Mouse (Mus musculus): ENCODE measurements around the gene B230217C12Rik. TPM values are rescaled to one million over a fixed set of nuclear protein-coding genes. Genes with fewer than 3 reads are reported as not detected.

B230217C12Rik gene
- polyA plus RNA-seq, 1 experiment from 2014 or later: 15.0 TPM

- Histone ChIP-seq H3K4me3 (ENCODE audit: low read depth, low read length) (no peak overlapping the region), H3K36me3 (ENCODE audit: control insufficient read depth, insufficient read depth, low read length) (no peaks in the 10 kb centered on the region; the same call in 1 of the 2 replicates), H3K27me3 (ENCODE audit: control insufficient read depth, insufficient read depth, low read length) (no peaks in the 10 kb centered on the region), H3K9me3 (ENCODE audit: control insufficient read depth, low read length) (no peaks in the 10 kb centered on the region), H3K4me1 (ENCODE audit: control insufficient read depth, insufficient read depth, low read length) (peaks cover 23% of the 10 kb centered on the region), H3K9ac (ENCODE audit: low read length) (peak overlapping the region; percentile 68), H3K27ac (ENCODE audit: low read depth, low read length) (no peak overlapping the region), H3K4me2 (ENCODE audit: low read depth) (no peak overlapping the region)
- 68% methylated on average over 4 of the region's 4 CpGs for WGBS
- DNase-seq (ENCODE audit: low spot score): no peak
- no peak for ATAC-seq (ENCODE audit: insufficient read depth, low FRiP score, low TSS enrichment)
Measured at GRCm38 (mm10) chr11:97819102-97819501, 21.5 kb upstream of the B230217C12Rik start.

GRCm38 (mm10) chr11:97819923-97820322 lies 20.7 kb upstream of the B230217C12Rik start:
- WGBS: 72% methylated on average over 5 of the region's 5 CpGs
- H3K4me2 ChIP-seq (ENCODE audit: low read depth): no peak overlapping the region
- no peaks in the 10 kb centered on the region for H3K9me3 ChIP-seq (ENCODE audit: control insufficient read depth, low read length)
- DNase-seq (ENCODE audit: low spot score) (no peak), ATAC-seq (ENCODE audit: insufficient read depth, low FRiP score, low TSS enrichment) (no peak)
- no peak overlapping the region for H3K27ac ChIP-seq (ENCODE audit: low read depth, low read length)
- no peak overlapping the region for H3K4me3 ChIP-seq (ENCODE audit: low read depth, low read length)
- H3K36me3 ChIP-seq (ENCODE audit: control insufficient read depth, insufficient read depth, low read length): no peaks in the 10 kb centered on the region; the same call in 1 of the 2 replicates
- H3K9ac ChIP-seq (ENCODE audit: low read length): no peak overlapping the region
- H3K27me3 ChIP-seq (ENCODE audit: control insufficient read depth, insufficient read depth, low read length): no peaks in the 10 kb centered on the region
- H3K4me1 ChIP-seq (ENCODE audit: control insufficient read depth, insufficient read depth, low read length): peaks cover 21% of the 10 kb centered on the region

- no peak overlapping the region for H3K4me3 ChIP-seq (ENCODE audit: low read depth, low read length)
- peaks cover 2% of the 10 kb centered on the region; the same call in 1 of the 2 replicates for H3K36me3 ChIP-seq (ENCODE audit: control insufficient read depth, insufficient read depth, low read length)
- 75% methylated on average over 4 of the region's 4 CpGs for WGBS
Measured at GRCm38 (mm10) chr11:97820840-97821239, 19.7 kb upstream of the B230217C12Rik start.

GRCm38 (mm10) chr11:97821401-97822064 lies 19.0 kb upstream of the B230217C12Rik start:
- ATAC-seq (ENCODE audit: insufficient read depth, low FRiP score, low TSS enrichment) (no peak), DNase-seq (ENCODE audit: low spot score) (no peak)
- Histone ChIP-seq H3K4me1 (ENCODE audit: control insufficient read depth, insufficient read depth, low read length) (peaks cover 18% of the 10 kb centered on the region), H3K4me3 (ENCODE audit: low read depth, low read length) (no peak overlapping the region), H3K4me2 (ENCODE audit: low read depth) (no peak overlapping the region), H3K9ac (ENCODE audit: low read length) (no peak overlapping the region), H3K27ac (ENCODE audit: low read depth, low read length) (no peak overlapping the region), H3K27me3 (ENCODE audit: control insufficient read depth, insufficient read depth, low read length) (no peaks in the 10 kb centered on the region), H3K36me3 (ENCODE audit: control insufficient read depth, insufficient read depth, low read length) (peaks cover 2% of the 10 kb centered on the region; the same call in 1 of the 2 replicates), H3K9me3 (ENCODE audit: control insufficient read depth, low read length) (no peaks in the 10 kb centered on the region)
- WGBS: 97% methylated on average over 8 of the region's 8 CpGs

More at GRCm38 (mm10) chr11:97820840-97821239, 19.7 kb upstream of the B230217C12Rik start:
- DNase-seq (ENCODE audit: low spot score) (no peak), ATAC-seq (ENCODE audit: insufficient read depth, low FRiP score, low TSS enrichment) (no peak)
- no peaks in the 10 kb centered on the region for H3K27me3 ChIP-seq (ENCODE audit: control insufficient read depth, insufficient read depth, low read length)
- H3K27ac ChIP-seq (ENCODE audit: low read depth, low read length): no peak overlapping the region
- no peaks in the 10 kb centered on the region for H3K9me3 ChIP-seq (ENCODE audit: control insufficient read depth, low read length)
- H3K4me2 ChIP-seq (ENCODE audit: low read depth): no peak overlapping the region
- peaks cover 18% of the 10 kb centered on the region for H3K4me1 ChIP-seq (ENCODE audit: control insufficient read depth, insufficient read depth, low read length)
- no peak overlapping the region for H3K9ac ChIP-seq (ENCODE audit: low read length)

- H3K27me3 ChIP-seq (ENCODE audit: control insufficient read depth, insufficient read depth, low read length): no peaks in the 10 kb centered on the region
- no peak overlapping the region for H3K27ac ChIP-seq (ENCODE audit: low read depth, low read length)
- H3K4me3 ChIP-seq (ENCODE audit: low read depth, low read length): no peak overlapping the region
- no peaks in the 10 kb centered on the region for H3K9me3 ChIP-seq (ENCODE audit: control insufficient read depth, low read length)
- H3K4me1 ChIP-seq (ENCODE audit: control insufficient read depth, insufficient read depth, low read length): peaks cover 10% of the 10 kb centered on the region
- WGBS: 79% methylated on average over 20 of the region's 20 CpGs
- ATAC-seq (ENCODE audit: insufficient read depth, low FRiP score, low TSS enrichment): no peak
- H3K36me3 ChIP-seq (ENCODE audit: control insufficient read depth, insufficient read depth, low read length): peaks cover 2% of the 10 kb centered on the region; the same call in 1 of the 2 replicates
- H3K9ac ChIP-seq (ENCODE audit: low read length): no peak overlapping the region; the same call in 1 of the 2 replicates
- no peak for DNase-seq (ENCODE audit: low spot score)
- no peak overlapping the region for H3K4me2 ChIP-seq (ENCODE audit: low read depth)
Measured at GRCm38 (mm10) chr11:97822840-97823603, 17.6 kb upstream of the B230217C12Rik start.

- Histone ChIP-seq H3K9ac (ENCODE audit: low read length) (no peak overlapping the region), H3K4me3 (ENCODE audit: low read depth, low read length) (no peak overlapping the region), H3K4me1 (ENCODE audit: control insufficient read depth, insufficient read depth, low read length) (no peaks in the 10 kb centered on the region), H3K4me2 (ENCODE audit: low read depth) (no peak overlapping the region), H3K27me3 (ENCODE audit: control insufficient read depth, insufficient read depth, low read length) (no peaks in the 10 kb centered on the region), H3K36me3 (ENCODE audit: control insufficient read depth, insufficient read depth, low read length) (peaks cover 2% of the 10 kb centered on the region; the same call in 1 of the 2 replicates), H3K27ac (ENCODE audit: low read depth, low read length) (no peak overlapping the region), H3K9me3 (ENCODE audit: control insufficient read depth, low read length) (no peaks in the 10 kb centered on the region)
- 96% methylated on average over 11 of the region's 11 CpGs for WGBS
- DNase-seq (ENCODE audit: low spot score) (no peak), ATAC-seq (ENCODE audit: insufficient read depth, low FRiP score, low TSS enrichment) (no peak)
Measured at GRCm38 (mm10) chr11:97824168-97824567, 16.4 kb upstream of the B230217C12Rik start.

GRCm38 (mm10) chr11:97824895-97825294 lies 15.7 kb upstream of the B230217C12Rik start:
- no peak for ATAC-seq (ENCODE audit: insufficient read depth, low FRiP score, low TSS enrichment)
- H3K36me3 ChIP-seq (ENCODE audit: control insufficient read depth, insufficient read depth, low read length): peaks cover 2% of the 10 kb centered on the region; the same call in 1 of the 2 replicates

GRCm38 (mm10) chr11:97825295-97825694 lies 15.3 kb upstream of the B230217C12Rik start:
- no peak overlapping the region for H3K27ac ChIP-seq (ENCODE audit: low read depth, low read length)
- no peak for DNase-seq (ENCODE audit: low spot score)
- no peak overlapping the region for H3K9ac ChIP-seq (ENCODE audit: low read length)
- no peak for ATAC-seq (ENCODE audit: insufficient read depth, low FRiP score, low TSS enrichment)
- H3K4me1 ChIP-seq (ENCODE audit: control insufficient read depth, insufficient read depth, low read length): no peaks in the 10 kb centered on the region
- 81% methylated on average over 10 of the region's 10 CpGs for WGBS
- H3K4me2 ChIP-seq (ENCODE audit: low read depth): no peak overlapping the region
- H3K36me3 ChIP-seq (ENCODE audit: control insufficient read depth, insufficient read depth, low read length): peaks cover 2% of the 10 kb centered on the region; the same call in 1 of the 2 replicates
- no peak overlapping the region for H3K4me3 ChIP-seq (ENCODE audit: low read depth, low read length)
- H3K9me3 ChIP-seq (ENCODE audit: control insufficient read depth, low read length): no peaks in the 10 kb centered on the region
- no peaks in the 10 kb centered on the region for H3K27me3 ChIP-seq (ENCODE audit: control insufficient read depth, insufficient read depth, low read length)

More at GRCm38 (mm10) chr11:97824895-97825294, 15.7 kb upstream of the B230217C12Rik start:
- Histone ChIP-seq H3K4me2 (ENCODE audit: low read depth) (no peak overlapping the region), H3K27me3 (ENCODE audit: control insufficient read depth, insufficient read depth, low read length) (no peaks in the 10 kb centered on the region), H3K4me1 (ENCODE audit: control insufficient read depth, insufficient read depth, low read length) (no peaks in the 10 kb centered on the region), H3K9me3 (ENCODE audit: control insufficient read depth, low read length) (no peaks in the 10 kb centered on the region), H3K27ac (ENCODE audit: low read depth, low read length) (no peak overlapping the region), H3K4me3 (ENCODE audit: low read depth, low read length) (no peak overlapping the region), H3K9ac (ENCODE audit: low read length) (no peak overlapping the region)
- DNase-seq (ENCODE audit: low spot score): no peak
- WGBS: 73% methylated on average over 6 of the region's 6 CpGs
